Mouse (Mus musculus): ENCODE data around the gene Clec3b.

The Clec3b gene

GRCm38 (mm10) chr9:123153121-123153520, 2.4 kb downstream of the Clec3b start:
- DNase-seq (ENCODE audit: low read depth, low spot score): no peak

- DNase-seq (ENCODE audit: low read depth, low spot score): no peak
These were observed 6.2 kb downstream of the Clec3b start for GRCm38 (mm10) chr9:123156910-123157361.

GRCm38 (mm10) chr9:123157699-123158098, 7.0 kb downstream of the Clec3b start:
- no peak for DNase-seq (ENCODE audit: low read depth, low spot score)

- DNase-seq (ENCODE audit: low read depth, low spot score): no peak
These were observed 7.5 kb downstream of the Clec3b start for GRCm38 (mm10) chr9:123158125-123158836.

- DNase-seq (ENCODE audit: low read depth, low spot score): peak; percentile 68
These were observed 8.6 kb downstream of the Clec3b start for GRCm38 (mm10) chr9:123159330-123159729.

GRCm38 (mm10) chr9:123161792-123162191, 11.0 kb downstream of the Clec3b start:
- DNase-seq (ENCODE audit: low read depth, low spot score): no peak

- DNase-seq (ENCODE audit: low read depth, low spot score): no peak
These were observed 12.4 kb downstream of the Clec3b start for GRCm38 (mm10) chr9:123162985-123163694.

GRCm38 (mm10) chr9:123165781-123166443, 15.2 kb downstream of the Clec3b start:
- peak; percentile 24 for DNase-seq (ENCODE audit: low read depth, low spot score)

- DNase-seq (ENCODE audit: low read depth, low spot score): no peak
These were observed 23.0 kb downstream of the Clec3b start for GRCm38 (mm10) chr9:123173760-123174159.

- DNase-seq (ENCODE audit: low read depth, low spot score): no peak
These were observed 23.6 kb downstream of the Clec3b start for GRCm38 (mm10) chr9:123174356-123174755.

- no peak for DNase-seq (ENCODE audit: low read depth, low spot score)
These were observed 26.8 kb downstream of the Clec3b start for GRCm38 (mm10) chr9:123177380-123178048.

GRCm38 (mm10) chr9:123180003-123180402, 29.3 kb downstream of the Clec3b start:
- DNase-seq (ENCODE audit: low read depth, low spot score): no peak

GRCm38 (mm10) chr9:123183226-123183625, 32.5 kb downstream of the Clec3b start:
- no peak for DNase-seq (ENCODE audit: low read depth, low spot score)

- no peak for DNase-seq (ENCODE audit: low read depth, low spot score)
These were observed 34.8 kb downstream of the Clec3b start for GRCm38 (mm10) chr9:123185546-123185945.

- DNase-seq (ENCODE audit: low read depth, low spot score): no peak
These were observed 35.4 kb downstream of the Clec3b start for GRCm38 (mm10) chr9:123186151-123186550.

- no peak for DNase-seq (ENCODE audit: low read depth, low spot score)
These were observed 36.8 kb downstream of the Clec3b start for GRCm38 (mm10) chr9:123187589-123187988.

GRCm38 (mm10) chr9:123188271-123188670, 37.5 kb downstream of the Clec3b start:
- no peak for DNase-seq (ENCODE audit: low read depth, low spot score)

GRCm38 (mm10) chr9:123200116-123200515, 49.4 kb downstream of the Clec3b start:
- DNase-seq (ENCODE audit: low read depth, low spot score): no peak

GRCm38 (mm10) chr9:123206526-123206925, 55.8 kb downstream of the Clec3b start:
- no peak for DNase-seq (ENCODE audit: low read depth, low spot score)

GRCm38 (mm10) chr9:123206948-123207347, 56.2 kb downstream of the Clec3b start:
- no peak for DNase-seq (ENCODE audit: low read depth, low spot score)
